ENCODE assay signal across 26 mouse cellular contexts in the genomic region with DNA sequence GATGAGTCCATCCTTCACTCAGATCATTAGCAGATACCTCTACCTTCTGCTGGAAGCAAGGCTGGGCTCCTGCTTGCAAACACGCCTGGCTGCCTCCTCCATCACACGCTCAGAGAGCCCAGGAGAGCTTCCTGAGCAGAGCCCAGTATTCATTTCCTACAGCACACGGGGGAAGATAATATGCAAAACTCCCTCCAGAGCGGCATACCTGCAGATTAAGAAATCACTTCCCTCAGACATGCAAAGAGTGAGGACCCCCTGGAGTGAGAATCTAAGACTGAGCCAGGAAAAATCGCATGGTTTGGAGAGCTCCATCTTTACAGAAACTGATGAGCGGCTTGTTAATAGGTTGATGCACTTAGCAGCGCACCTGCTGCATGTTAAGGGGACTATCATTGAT.
DNase-seq lines count a peak whose midpoint lies in the region; ATAC-seq lines count a peak whose summit lies in the region.
"Had no signal": no experiment of that assay in that cellular context is flagged by ENCODE, and none has a peak within 500 bp of the region (broad histone marks: within the 10 kb centered on the region; RNA-seq: fewer than 3 reads in every experiment).

No protein-coding gene starts in this region.

- H3K4me3 ChIP-seq in hindbrain, embryonic 14.5 days (replicated peaks; ENCODE audit: low read length), result no peak overlapping the region
- H3K4me3 ChIP-seq in hindbrain, embryonic 16.5 days (ENCODE audit: low read length), result no peak overlapping the region
- H3K4me3 ChIP-seq: embryonic facial prominence, embryonic 15.5 days; heart, embryonic 12.5 days; hindbrain, embryonic 10.5 days; intestine, embryonic 15.5 days had no signal

- no peaks in the 10 kb centered on the region for H3K36me3 ChIP-seq in hindbrain, embryonic 14.5 days (replicated peaks; ENCODE audit: control insufficient read depth, insufficient read depth)
- H3K36me3 ChIP-seq in hindbrain, embryonic 16.5 days (ENCODE audit: control insufficient read depth, insufficient read depth, low read length), result no peaks in the 10 kb centered on the region
- H3K36me3 ChIP-seq: embryonic facial prominence, embryonic 15.5 days; heart, embryonic 12.5 days; hindbrain, embryonic 10.5 days; intestine, embryonic 15.5 days had no signal

- H3K4me1 ChIP-seq in hindbrain, embryonic 14.5 days (replicated peaks; ENCODE audit: control insufficient read depth, insufficient read depth, low read length), result peaks cover 28% of the 10 kb centered on the region
- H3K4me1 ChIP-seq in hindbrain, embryonic 16.5 days (ENCODE audit: control insufficient read depth, insufficient read depth, low read depth, low read length), result peaks cover 17% of the 10 kb centered on the region
- H3K4me1 ChIP-seq: intestine, embryonic 15.5 days had no signal

- H3K27ac ChIP-seq in hindbrain, embryonic 14.5 days, result no peak overlapping the region
- no peak overlapping the region for H3K27ac ChIP-seq in hindbrain, embryonic 16.5 days (ENCODE audit: low read depth, low read length)
- H3K27ac ChIP-seq: embryonic facial prominence, embryonic 15.5 days; hindbrain, embryonic 10.5 days; intestine, embryonic 15.5 days; macrophage had no signal

- WGBS in hindbrain, embryonic 14.5 days, result 51% methylated on average over 7 of the region's 7 CpGs
- WGBS in hindbrain, embryonic 16.5 days, result 47% methylated on average over 7 of the region's 7 CpGs

- H3K4me2 ChIP-seq in hindbrain, embryonic 14.5 days (replicated peaks), result no peak overlapping the region
- H3K4me2 ChIP-seq in hindbrain, embryonic 16.5 days (ENCODE audit: low read length), result no peak overlapping the region
- H3K4me2 ChIP-seq: embryonic facial prominence, embryonic 15.5 days; heart, embryonic 12.5 days; intestine, embryonic 15.5 days; liver, embryonic 11.5 days; midbrain, embryonic 11.5 days had no signal

- DNase-seq in hindbrain, embryonic 14.5 days (ENCODE audit: low spot score), result peak; percentile 48
- DNase-seq in brain, adult 2 months (ENCODE audit: low read depth, low spot score), result peak; percentile 69
- peak; percentile 74 for DNase-seq in cerebellum, adult 11-12 months
- DNase-seq in cerebellum, postnatal 10 days, result peak; percentile 67 to 79
- no peak for DNase-seq in adrenal gland, adult (ENCODE audit: inconsistent age in 2 of 2, low spot score in 1 of 2)
- DNase-seq in liver, result no peak
- no peak for DNase-seq in neural tube, embryonic 10.5 days (ENCODE audit: extremely low spot score, low spot score)
- DNase-seq: adrenal gland, postnatal 14 days; gastrocnemius, postnatal 10 days; heart, adult 11 months; heart, postnatal 10 days; kidney, adult 8-10 months; kidney, postnatal 14 days; liver, postnatal 0 days; right cerebral cortex, postnatal 14 days; spleen, adult 18-20 months; thymus, postnatal 25 days had no signal

- peak; percentile 7; the same call in 1 of the 2 replicates for ATAC-seq in hindbrain, embryonic 14.5 days (ENCODE audit: low FRiP score)
- no peak for ATAC-seq in hindbrain, embryonic 16.5 days
- ATAC-seq: intestine, embryonic 15.5 days; liver, postnatal 0 days; lung, postnatal 0 days had no signal

- H3K9me3 ChIP-seq in hindbrain, embryonic 14.5 days (ENCODE audit: control insufficient read depth, low read length), result no peaks in the 10 kb centered on the region
- H3K9me3 ChIP-seq in hindbrain, embryonic 16.5 days (ENCODE audit: control insufficient read depth, low read length), result no peaks in the 10 kb centered on the region
- H3K9me3 ChIP-seq: embryonic facial prominence, embryonic 15.5 days; heart, embryonic 12.5 days; hindbrain, embryonic 10.5 days; intestine, embryonic 15.5 days had no signal

- H3K9ac ChIP-seq in hindbrain, embryonic 14.5 days, result no peak overlapping the region
- H3K9ac ChIP-seq in hindbrain, embryonic 16.5 days (ENCODE audit: low read depth, low read length), result no peak overlapping the region
- H3K9ac ChIP-seq: embryonic facial prominence, embryonic 15.5 days; heart, embryonic 12.5 days; intestine, embryonic 15.5 days; liver, postnatal 0 days had no signal

- H3K27me3 ChIP-seq in hindbrain, embryonic 14.5 days (ENCODE audit: control insufficient read depth, insufficient read depth, low read length), result no peaks in the 10 kb centered on the region
- no peaks in the 10 kb centered on the region for H3K27me3 ChIP-seq in hindbrain, embryonic 16.5 days (replicated peaks; ENCODE audit: control insufficient read depth, insufficient read depth, low read length)
- H3K27me3 ChIP-seq: embryonic facial prominence, embryonic 15.5 days; heart, embryonic 12.5 days; intestine, embryonic 15.5 days had no signal

Comparison
In these comparisons a context has a peak if more than half of its experiments do, and no peak if none do; other contexts are left out.
1. DNase-seq: peak in hindbrain, embryonic 14.5 days (single experiment), brain, adult 2 months (single experiment), cerebellum, adult 11-12 months (single experiment) and cerebellum, postnatal 10 days (2 of 2); none in adrenal gland, adult (0 of 2), liver (single experiment) and neural tube, embryonic 10.5 days (single experiment).